Mouse (Mus musculus) c-Kit-negative CD71-positive TER-119-positive erythroid progenitor cells, embryonic 14.5 days (primary cell): ENCODE data around the gene Cd160.

ENCODE experiments used
- DNase-seq: peaks from one replicate; pipeline ENCODE4 v3.0.0-alpha.2; 2013; ENCODE audit warnings: low read depth, low spot score

The Cd160 gene

DNA sequence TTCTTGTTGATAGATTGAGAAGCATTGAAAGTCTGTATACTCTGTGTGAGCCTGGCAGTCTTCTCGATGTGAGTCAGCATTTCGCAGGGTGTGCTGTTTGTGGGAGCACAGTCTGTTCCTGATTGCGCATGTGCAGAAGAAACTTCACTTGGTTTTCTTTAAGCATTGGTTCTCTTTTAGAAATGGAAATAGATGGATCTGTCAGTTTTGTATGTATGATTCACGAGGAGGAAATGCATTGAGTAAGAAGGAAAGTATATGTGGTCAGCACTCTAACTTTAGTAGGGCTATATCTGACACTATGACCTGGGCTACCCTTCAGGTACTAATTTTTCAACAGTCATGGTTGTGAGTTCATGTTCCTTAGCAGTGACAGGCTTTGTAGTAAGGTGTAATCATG is 69.5 kb downstream of the Cd160 start:
- no peak for DNase-seq

DNA sequence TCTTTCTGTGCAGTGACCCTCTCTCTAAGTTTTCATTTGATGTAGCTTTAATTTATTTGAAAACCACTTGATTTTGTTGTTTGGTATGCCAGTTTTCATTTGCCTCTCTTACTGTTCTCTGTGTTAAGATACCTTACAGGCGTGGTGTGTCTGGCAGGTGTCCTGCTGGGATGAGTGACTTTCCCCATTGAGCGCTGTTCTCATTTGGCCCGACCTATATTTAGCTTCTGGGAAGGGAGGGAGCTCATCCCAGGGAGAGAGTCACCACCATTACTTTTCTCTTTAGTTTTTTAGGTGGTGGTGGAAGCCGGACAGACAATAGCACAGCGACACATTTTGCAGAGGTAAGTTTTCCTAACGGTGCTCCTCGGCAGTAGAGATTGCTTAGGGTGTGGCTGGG is 71.5 kb downstream of the Cd160 start:
- no peak for DNase-seq

DNA sequence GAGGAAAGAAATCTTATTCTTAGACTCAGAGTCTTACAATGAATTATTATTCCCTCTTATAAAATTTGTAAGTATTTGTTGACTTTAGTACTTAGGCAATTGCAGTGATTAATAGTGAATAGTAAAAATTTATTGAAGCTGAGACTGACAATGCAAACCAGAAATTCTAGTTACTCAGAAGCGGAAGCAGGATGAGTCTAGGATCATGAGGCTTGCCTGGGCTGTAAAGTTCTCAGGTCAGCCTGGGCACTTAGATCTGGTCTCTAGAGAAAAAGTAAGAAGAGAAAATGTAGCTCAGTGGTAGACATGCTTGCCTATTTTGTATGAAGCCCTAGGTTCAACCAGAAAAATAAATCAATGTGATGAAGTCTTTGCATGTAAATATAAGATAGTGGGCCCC is 73.2 kb downstream of the Cd160 start:
- no peak for DNase-seq
